In the genomic region with DNA sequence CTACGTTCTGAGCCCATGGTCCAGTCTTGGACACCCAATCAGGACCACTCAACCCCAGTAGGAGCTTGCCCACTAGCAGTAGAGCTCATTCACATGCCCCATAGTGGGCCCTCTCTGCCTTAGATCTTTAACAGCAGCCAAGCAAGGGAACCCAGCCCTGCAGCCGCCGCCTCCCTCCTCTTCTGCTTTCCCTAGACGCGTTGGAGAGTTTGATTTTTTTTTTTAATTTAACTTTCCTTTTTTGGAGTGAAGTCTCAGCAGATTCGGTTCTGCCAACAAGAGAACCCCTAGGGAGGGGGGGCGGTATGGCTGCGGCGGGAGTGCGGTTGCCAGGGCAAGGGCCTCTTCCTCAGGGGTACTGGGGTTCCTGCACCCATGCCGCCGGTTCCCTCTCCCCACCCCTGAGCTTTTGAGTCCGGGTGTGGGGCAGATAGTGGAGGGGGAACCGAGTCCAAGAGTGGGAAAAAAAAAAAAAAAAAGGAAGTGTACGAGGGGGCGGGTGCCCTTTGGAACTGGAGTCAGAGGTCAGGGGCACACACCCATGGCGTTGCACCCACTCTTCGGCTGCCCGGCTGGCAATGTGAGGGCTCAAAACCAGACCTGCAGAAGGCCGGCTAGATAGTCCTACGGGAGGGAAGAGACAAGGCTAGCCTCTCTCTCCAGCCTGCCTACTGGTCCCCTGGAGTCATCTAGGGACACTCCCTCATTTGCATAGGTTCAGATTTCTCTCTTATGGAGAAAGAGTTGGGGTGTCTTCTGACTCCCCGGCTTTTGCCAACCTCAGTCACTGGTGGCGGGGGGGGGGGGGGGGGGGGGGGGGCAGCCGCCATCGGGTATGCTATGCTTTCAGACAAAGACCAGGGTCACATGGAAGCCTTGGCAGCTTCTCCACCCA, we compare ENCODE assay signal across 8 mouse cellular contexts. TPM values are rescaled to one million over a fixed set of nuclear protein-coding genes. Genes with fewer than 3 reads are reported as not detected.
A peak's percentile ranks its signal among the peaks of the same experiment; 100 is the strongest.
DNase-seq lines count a peak whose midpoint lies in the region; ATAC-seq and TF ChIP-seq lines count a peak whose summit lies in the region.

No protein-coding gene starts in this region.

- no peak for TF ChIP-seq POLR2A in spleen, adult 2 months (IDR thresholded peaks at IDR 0.05; ENCODE audit: low read depth, low read length)

- ATAC-seq in heart, embryonic 15.5 days (replicated peaks; ENCODE audit: insufficient number of reproducible peaks, insufficient read depth, low FRiP score, low read depth): peak; percentile 3; the same call in 1 of the 2 replicates
- ATAC-seq in megakaryocyte, adult 5-6 weeks (ENCODE audit: poor library complexity, severe bottlenecking): peak; percentile 68

- TF ChIP-seq CTCF in spleen, adult 2 months (IDR thresholded peaks at IDR 0.05; ENCODE audit: extremely low read depth, insufficient read depth, insufficient read length, insufficient replicate concordance): no peak

- H3K27ac ChIP-seq in heart, embryonic 15.5 days: peak overlapping the region; percentile 96
- H3K27ac ChIP-seq in spleen, adult 2 months (ENCODE audit: insufficient read depth, low read length): peak overlapping the region; percentile 63

- peak overlapping the region; percentile 63 for H3K9ac ChIP-seq in heart, embryonic 15.5 days

- DNase-seq in ovary, adult 18-20 months (ENCODE audit: low spot score): peak; percentile 53
- no peak for DNase-seq in ovary, postnatal 10 days (ENCODE audit: low spot score)
- peak; percentile 38 for DNase-seq in c-Kit-positive CD71-negative TER-119-negative erythroid progenitor cells, embryonic 14.5 days (ENCODE audit: low read depth)
- DNase-seq in kidney, postnatal 4 days: peak; percentile 61 to 76
- DNase-seq in spleen, adult 2 months (ENCODE audit: low read depth in 1 of 2, low spot score in 2 of 2): peak in 1 of 2 experiments; percentile 67
- no peak for DNase-seq in layer of hippocampus, adult 9-10 months (ENCODE audit: low spot score)

- H3K27me3 ChIP-seq in heart, embryonic 15.5 days: no peaks in the 10 kb centered on the region
- H3K27me3 ChIP-seq in spleen, adult 2 months (ENCODE audit: control insufficient read depth, insufficient read depth, low read length): no peaks in the 10 kb centered on the region

- H3K9me3 ChIP-seq in heart, embryonic 15.5 days (replicated peaks): no peaks in the 10 kb centered on the region

- H3K36me3 ChIP-seq in heart, embryonic 15.5 days: no peaks in the 10 kb centered on the region
- H3K36me3 ChIP-seq in spleen, adult 2 months (ENCODE audit: control insufficient read depth, insufficient read depth, low read length): no peaks in the 10 kb centered on the region

- H3K4me3 ChIP-seq in heart, embryonic 15.5 days: peak overlapping the region; percentile 62
- H3K4me3 ChIP-seq in spleen, adult 2 months (ENCODE audit: extremely low read depth, insufficient read depth, insufficient read length): peak overlapping the region; percentile 57

- WGBS in heart, embryonic 15.5 days: 5% methylated on average over 21 of the region's 25 CpGs
- 1% methylated on average over 22 of the region's 25 CpGs for WGBS in spleen, adult 2 months

- peaks cover 52% of the 10 kb centered on the region for H3K4me1 ChIP-seq in heart, embryonic 15.5 days (replicated peaks)
- peaks cover 18% of the 10 kb centered on the region; the same call in 1 of the 2 replicates for H3K4me1 ChIP-seq in spleen, adult 2 months (ENCODE audit: control insufficient read depth, insufficient read depth, insufficient read length)

- H3K4me2 ChIP-seq in heart, embryonic 15.5 days: peak overlapping the region; percentile 93

RNA-seq across cellular contexts. Expression of gene Ncor2, which starts 1.0 kb away (rescaled TPM):
- polyA plus RNA-seq in heart, embryonic 15.5 days (2015; fragmentation: Nextera tagmentation; extraction: Ambion mirVana): 14.9 and 22.2 TPM in 2 replicates
- 87.7 and 107 TPM in 2 replicates for total RNA-seq in megakaryocyte, adult 5-6 weeks (2015)
- 15.0 and 21.5 TPM in 2 replicates for total RNA-seq in megakaryocyte, adult 5-6 weeks (2017)
- polyA plus RNA-seq in spleen, adult 2 months (2012; rRNA removed): 70.1 and 70.5 TPM in 2 replicates

Comparison
In these comparisons a context has a peak if more than half of its experiments do, and no peak if none do; other contexts are left out.
1. DNase-seq: peak in ovary, adult 18-20 months (single experiment), c-Kit-positive CD71-negative TER-119-negative erythroid progenitor cells, embryonic 14.5 days (single experiment) and kidney, postnatal 4 days (2 of 2); none in ovary, postnatal 10 days (single experiment) and layer of hippocampus, adult 9-10 months (single experiment).